Mouse (Mus musculus): Measurements from ENCODE around the gene Naa10.

Naa10 gene

GRCm38 (mm10) chrX:73921823-73922549, at the start of gene Naa10, which contains the start of gene Arhgap4:
Gene Naa10, minus strand, starts transcription at chrX:73921944.
Gene Arhgap4, minus strand, starts transcription at chrX:73921870.
- peak; percentile 88 to 89 for DNase-seq

GRCm38 (mm10) chrX:73970781-73971180, 49.0 kb upstream of the Naa10 start:
- DNase-seq = no peak

- no peak for DNase-seq
Observed at GRCm38 (mm10) chrX:73969729-73970128, 48.0 kb upstream of the Naa10 start.

GRCm38 (mm10) chrX:73969167-73969566, 47.4 kb upstream of the Naa10 start:
- no peak for DNase-seq

GRCm38 (mm10) chrX:73967177-73968075, 45.7 kb upstream of the Naa10 start:
- DNase-seq = peak; percentile 89 to 90

- peak; percentile 90 to 91 for DNase-seq
Observed at GRCm38 (mm10) chrX:73966248-73967176, 44.8 kb upstream of the Naa10 start, which contains the start of gene Hcfc1. Gene Hcfc1, minus strand, starts transcription at chrX:73966357.

- peak; percentile 33 to 44 for DNase-seq
Observed at GRCm38 (mm10) chrX:73965307-73965706, 43.6 kb upstream of the Naa10 start.

GRCm38 (mm10) chrX:73964363-73964762, 42.6 kb upstream of the Naa10 start:
- DNase-seq = peak in 1 of 2 experiments; percentile 23

GRCm38 (mm10) chrX:73954988-73955387, 33.2 kb upstream of the Naa10 start:
- DNase-seq = no peak

GRCm38 (mm10) chrX:73952603-73953002, 30.9 kb upstream of the Naa10 start:
- no peak for DNase-seq

- DNase-seq = no peak
Observed at GRCm38 (mm10) chrX:73949341-73949740, 27.6 kb upstream of the Naa10 start.

- peak; percentile 57 to 60 for DNase-seq
Observed at GRCm38 (mm10) chrX:73948647-73949046, 26.9 kb upstream of the Naa10 start.

- no peak for DNase-seq
Observed at GRCm38 (mm10) chrX:73946896-73947295, 25.2 kb upstream of the Naa10 start.

GRCm38 (mm10) chrX:73942294-73942693, 20.6 kb upstream of the Naa10 start:
- DNase-seq = no peak

- no peak for DNase-seq
Observed at GRCm38 (mm10) chrX:73941860-73942259, 20.1 kb upstream of the Naa10 start.

GRCm38 (mm10) chrX:73931871-73932270, 10.1 kb upstream of the Naa10 start:
- DNase-seq = no peak

GRCm38 (mm10) chrX:73930402-73931062, 8.8 kb upstream of the Naa10 start, which contains the start of gene Renbp:
Gene Renbp, minus strand, starts transcription at chrX:73930850.
- DNase-seq = peak; percentile 83 to 84

- no peak for DNase-seq
Observed at GRCm38 (mm10) chrX:73922550-73922882, 772 bp upstream of the Naa10 start.

GRCm38 (mm10) chrX:73921285-73921822, 390 bp downstream of the Naa10 start:
- DNase-seq = peak in 1 of 2 experiments; percentile 10

GRCm38 (mm10) chrX:73918631-73919030, 3.1 kb downstream of the Naa10 start:
- no peak for DNase-seq

GRCm38 (mm10) chrX:73916945-73917344, 4.8 kb downstream of the Naa10 start:
- no peak for DNase-seq

Measured in kidney, adult 8-10 months (tissue).